Comparison of ENCODE assay signal across 17 mouse cellular contexts in genomic region chr6:122325361-122325975, GRCm38 (mm10). TPM values are rescaled to one million over a fixed set of nuclear protein-coding genes. Genes with fewer than 3 reads are reported as not detected.
"Had no signal": no experiment of that assay in that cellular context is flagged by ENCODE, and none has a peak within 500 bp of the region (broad histone marks: within the 10 kb centered on the region; RNA-seq: fewer than 3 reads in every experiment).

No protein-coding gene starts in this region.

- H3K4me1 ChIP-seq: limb, embryonic 12.5 days; limb, embryonic 15.5 days had no signal

- H3K27ac ChIP-seq: left cerebral cortex, adult 2 months; limb, embryonic 12.5 days; limb, embryonic 15.5 days; liver, embryonic 14.5 days; macrophage had no signal

- H3K27me3 ChIP-seq: limb, embryonic 12.5 days; limb, embryonic 15.5 days had no signal

- H3K4me3 ChIP-seq: left cerebral cortex, adult 2 months; limb, embryonic 12.5 days; limb, embryonic 15.5 days had no signal

- H3K4me2 ChIP-seq: limb, embryonic 12.5 days; limb, embryonic 15.5 days; liver, embryonic 11.5 days; lung, embryonic 14.5 days had no signal

- ATAC-seq: intestine, postnatal 0 days; liver, postnatal 0 days; lung, postnatal 0 days had no signal

- H3K9me3 ChIP-seq: limb, embryonic 12.5 days; limb, embryonic 15.5 days had no signal

- DNase-seq: layer of hippocampus, postnatal 36 days; left cerebral cortex, postnatal 4 days; liver, postnatal 0 days; lung, embryonic 14.5 days; midbrain, embryonic 14.5 days; thymus, postnatal 25 days had no signal

- H3K9ac ChIP-seq: limb, embryonic 12.5 days; limb, embryonic 15.5 days; liver, embryonic 14.5 days; liver, postnatal 0 days; lung, embryonic 14.5 days had no signal

RNA-seq across cellular contexts. Expression of gene Klrg1, which starts 42.8 kb away (rescaled TPM):
- total RNA-seq: left cerebral cortex, adult 2 months had no signal
- polyA plus RNA-seq: intestine, embryonic 14.5 days; limb, embryonic 12.5 days; liver, embryonic 11.5 days; liver, embryonic 14.5 days; liver, postnatal 0 days; lung, embryonic 14.5 days; lung, postnatal 0 days; macrophage; neural tube, embryonic 11.5 days; stomach, embryonic 14.5 days had no signal
